14 mouse cellular contexts compared by ENCODE assay signal in the genomic region with DNA sequence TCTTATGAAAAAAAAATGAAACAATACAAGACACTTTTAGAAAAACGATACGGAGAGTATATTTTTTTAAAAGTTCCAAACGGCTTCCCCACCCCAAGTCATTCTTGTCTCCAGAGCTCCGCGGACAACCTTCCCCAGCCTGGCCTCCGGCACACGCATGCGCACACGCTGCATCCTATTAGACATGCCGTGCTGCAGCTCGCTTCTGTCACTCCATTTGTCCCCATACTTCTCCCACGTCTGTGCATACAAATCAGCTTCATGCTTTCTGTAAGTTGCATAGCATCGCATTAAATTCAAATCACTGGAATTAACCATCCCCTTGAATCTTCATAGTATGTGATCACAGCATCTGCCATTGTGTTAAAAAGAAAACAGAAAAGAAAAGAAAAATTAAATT. TPM values are rescaled to one million over a fixed set of nuclear protein-coding genes. Genes with fewer than 3 reads are reported as not detected.
DNase-seq lines count a peak whose midpoint lies in the region; ATAC-seq lines count a peak whose summit lies in the region.
"Had no signal": no experiment of that assay in that cellular context is flagged by ENCODE, and none has a peak within 500 bp of the region (broad histone marks: within the 10 kb centered on the region; RNA-seq: fewer than 3 reads in every experiment).

No protein-coding gene starts in this region.

- ATAC-seq in neural tube, embryonic 15.5 days (ENCODE audit: low FRiP score) = no peak
- ATAC-seq: liver, embryonic 12.5 days had no signal

- H3K4me2 ChIP-seq in neural tube, embryonic 15.5 days = 0 out of 2 replicates have a peak overlapping the region, but pooled peaks have one; percentile 3
- H3K4me2 ChIP-seq: heart, embryonic 12.5 days; liver, embryonic 12.5 days had no signal

- H3K4me3 ChIP-seq in neural tube, embryonic 15.5 days (replicated peaks) = no peak overlapping the region
- H3K4me3 ChIP-seq: heart, embryonic 12.5 days; liver, embryonic 12.5 days; myocyte had no signal

- H3K27me3 ChIP-seq in neural tube, embryonic 15.5 days (replicated peaks) = no peaks in the 10 kb centered on the region
- H3K27me3 ChIP-seq: heart, embryonic 12.5 days had no signal

- intact Hi-C loops in left cerebral cortex, postnatal 10 days (cut with DNase I) = no loop called here
- intact Hi-C loops in gastrocnemius, postnatal 14 days (cut with DNase I; ENCODE audit: low total_unique reads) = no loop called here

- 59% methylated on average over 13 of the region's 13 CpGs for WGBS in neural tube, embryonic 15.5 days

- no peak overlapping the region for H3K27ac ChIP-seq in neural tube, embryonic 15.5 days (replicated peaks)
- H3K27ac ChIP-seq: liver, embryonic 12.5 days had no signal

- no peaks in the 10 kb centered on the region for H3K9me3 ChIP-seq in neural tube, embryonic 15.5 days (replicated peaks)
- H3K9me3 ChIP-seq: heart, embryonic 12.5 days; liver, embryonic 12.5 days had no signal

- H3K36me3 ChIP-seq in neural tube, embryonic 15.5 days = no peaks in the 10 kb centered on the region
- H3K36me3 ChIP-seq: heart, embryonic 12.5 days; liver, embryonic 12.5 days had no signal

- H3K9ac ChIP-seq in neural tube, embryonic 15.5 days (replicated peaks) = no peak overlapping the region
- H3K9ac ChIP-seq: heart, embryonic 12.5 days; liver, embryonic 12.5 days had no signal

- DNase-seq in neural tube, embryonic 10.5 days (ENCODE audit: extremely low spot score, low spot score) = no peak
- peak; percentile 41 to 78 for DNase-seq in frontal cortex, adult 2 months (ENCODE audit: extremely low spot score in 1 of 2, low spot score in 1 of 2)
- peak; percentile 58 to 62 for DNase-seq in left cerebral cortex, postnatal 10 days (ENCODE audit: extremely low spot score in 1 of 2, low spot score in 2 of 2)
- peak; percentile 63 for DNase-seq in right cerebral cortex, postnatal 4 days
- DNase-seq in thymus, postnatal 0 days (ENCODE audit: low spot score) = no peak
- no peak for DNase-seq in gastrocnemius, postnatal 14 days
- no peak for DNase-seq in kidney, postnatal 4 days
- DNase-seq: adrenal gland, postnatal 14 days; kidney, adult 2 months had no signal

- peaks cover 9% of the 10 kb centered on the region for H3K4me1 ChIP-seq in neural tube, embryonic 15.5 days
- H3K4me1 ChIP-seq: liver, embryonic 12.5 days had no signal

RNA-seq across cellular contexts. Expression of a gene that starts 3.6 kb away (rescaled TPM):
- 0.20 TPM in 1 of 2 replicates, not detected in the other for polyA plus RNA-seq in neural tube, embryonic 15.5 days (2015; fragmentation: Nextera tagmentation; extraction: Ambion mirVana)
- 0.95 and 0.98 TPM in 2 replicates for polyA plus RNA-seq in frontal cortex, adult 2 months (2012; rRNA removed)
- total RNA-seq in left cerebral cortex, postnatal 10 days (2021) = under 1 TPM; 0.51 to 0.65 TPM
- polyA plus RNA-seq in thymus, postnatal 0 days (2015; fragmentation: Nextera tagmentation; extraction: Ambion mirVana) = 0.21 and 0.45 TPM in 2 replicates
- under 1 TPM in 1 of 2 experiments, not detected in 1; 0.18 TPM for total RNA-seq in gastrocnemius, postnatal 14 days (2021)
- total RNA-seq: adrenal gland, postnatal 14 days; ES-E14 had no signal
- polyA plus RNA-seq: kidney, adult 2 months; myocyte had no signal

RNA-seq across cellular contexts. Expression of a gene that starts 27.2 kb away (rescaled TPM):
- 0.23 TPM in 1 of 2 replicates, not detected in the other for polyA plus RNA-seq in neural tube, embryonic 15.5 days (2015; fragmentation: Nextera tagmentation; extraction: Ambion mirVana)
- 0.08 TPM in 1 of 2 replicates, not detected in the other for polyA plus RNA-seq in frontal cortex, adult 2 months (2012; rRNA removed)
- not detected for total RNA-seq in left cerebral cortex, postnatal 10 days (2021)
- 0.26 and 0.27 TPM in 2 replicates for polyA plus RNA-seq in thymus, postnatal 0 days (2015; fragmentation: Nextera tagmentation; extraction: Ambion mirVana)
- not detected for total RNA-seq in gastrocnemius, postnatal 14 days (2021)
- polyA plus RNA-seq: liver, embryonic 12.5 days; myocyte had no signal

Comparison
In these comparisons a context has a peak if more than half of its experiments do, and no peak if none do; other contexts are left out.
1. DNase-seq: peak in frontal cortex, adult 2 months (2 of 2), left cerebral cortex, postnatal 10 days (2 of 2) and right cerebral cortex, postnatal 4 days (single experiment); none in neural tube, embryonic 10.5 days (single experiment), thymus, postnatal 0 days (single experiment), gastrocnemius, postnatal 14 days (single experiment) and kidney, postnatal 4 days (0 of 2).